Mouse (Mus musculus) heart, embryonic 14.5 days (tissue): ENCODE results near the gene Adamts7. TPM values are rescaled to one million over a fixed set of nuclear protein-coding genes. Genes with fewer than 3 reads are reported as not detected.

Source experiments
- ATAC-seq: fragments of 200-750 bp; cut with Nextera tagmentation; 2 replicates; pipeline ENCODE4 v1.8.0; 2017; ENCODE audit warnings: low read depth, moderate TSS enrichment; ENCODE audit not compliant: insufficient number of reproducible peaks, insufficient read depth, low FRiP score
- H3K27ac ChIP-seq, 2 experiments: fragments of 200-500 bp in 1 of 2; fragments of 300-500 bp in 1 of 2; sonication (generic) in 1 of 2; replicated peaks in 1 of 2; 2 replicates each; pipeline ENCODE4 v1.5.1; 2012 to 2014; ENCODE audit warnings: low read depth in 2 of 2, low read length in 2 of 2, control low read depth in 1 of 2, mild to moderate bottlenecking in 1 of 2, mixed read lengths in 1 of 2; ENCODE audit not compliant: control insufficient read depth in 1 of 2, insufficient read depth in 1 of 2
- H3K27me3 ChIP-seq: fragments of 300-500 bp; sonication (generic); 2 replicates; pipeline ENCODE4 v1.6.1; 2014; ENCODE audit warnings: mild to moderate bottlenecking, low read length, control low read depth; ENCODE audit not compliant: control insufficient read depth, insufficient read depth
- H3K36me3 ChIP-seq: fragments of 300-500 bp; sonication (generic); 2 replicates; pipeline ENCODE4 v1.6.1; 2014; ENCODE audit warnings: mild to moderate bottlenecking, control low read depth, low read length, mixed read lengths; ENCODE audit not compliant: control insufficient read depth, insufficient read depth
- H3K4me1 ChIP-seq, 2 experiments: fragments of 200-500 bp in 1 of 2; fragments of 300-500 bp in 1 of 2; sonication (generic) in 1 of 2; 2 replicates each; pipeline ENCODE4 v1.6.1; 2012 to 2014; ENCODE audit warnings: low read length in 2 of 2, control low read depth in 1 of 2, mixed read lengths in 1 of 2; ENCODE audit not compliant: control insufficient read depth in 2 of 2, insufficient read depth in 2 of 2
- H3K4me2 ChIP-seq: fragments of 300-500 bp; sonication (generic); 2 replicates; pipeline ENCODE4 v1.6.1; 2014; ENCODE audit warnings: mild to moderate bottlenecking, low read length
- H3K4me3 ChIP-seq, 2 experiments: fragments of 200-500 bp in 1 of 2; fragments of 300-500 bp in 1 of 2; sonication (generic) in 1 of 2; 2 replicates each; pipeline ENCODE4 v1.5.1; 2012 to 2014; ENCODE audit warnings: low read length in 2 of 2, mild to moderate bottlenecking in 2 of 2, control low read depth in 1 of 2, low read depth in 1 of 2, moderate library complexity in 1 of 2; ENCODE audit not compliant: control insufficient read depth in 1 of 2, insufficient read depth in 1 of 2
- H3K9ac ChIP-seq: fragments of 300-500 bp; sonication (generic); 2 replicates; pipeline ENCODE4 v1.6.1; 2014; ENCODE audit warnings: mild to moderate bottlenecking, low read length
- H3K9me3 ChIP-seq: fragments of 300-500 bp; sonication (generic); 2 replicates; pipeline ENCODE4 v1.6.1; 2016; ENCODE audit warnings: low read length, control low read depth; ENCODE audit not compliant: control insufficient read depth
- WGBS: fragments of 180-500 bp; shearing (Covaris S2); extraction: QIAGEN DNeasy Blood & Tissue Kit; methylation state at CpG from one replicate; pipeline ENCODE4 v1.1.7; 2014; 5-methylcytosine and 5-hydroxymethylcytosine counted together
- polyA plus RNA-seq: library from polyadenylated mRNA; unstranded; fragments of >200 nt; fragmentation: Nextera tagmentation; extraction: Ambion mirVana; gene quantifications from 2 replicates; pipeline ENCODE4 v1.2.1, GENCODE M21; 2014

Gene Adamts7
- polyA plus RNA-seq, result 6.9 and 8.8 TPM in 2 replicates

DNA sequence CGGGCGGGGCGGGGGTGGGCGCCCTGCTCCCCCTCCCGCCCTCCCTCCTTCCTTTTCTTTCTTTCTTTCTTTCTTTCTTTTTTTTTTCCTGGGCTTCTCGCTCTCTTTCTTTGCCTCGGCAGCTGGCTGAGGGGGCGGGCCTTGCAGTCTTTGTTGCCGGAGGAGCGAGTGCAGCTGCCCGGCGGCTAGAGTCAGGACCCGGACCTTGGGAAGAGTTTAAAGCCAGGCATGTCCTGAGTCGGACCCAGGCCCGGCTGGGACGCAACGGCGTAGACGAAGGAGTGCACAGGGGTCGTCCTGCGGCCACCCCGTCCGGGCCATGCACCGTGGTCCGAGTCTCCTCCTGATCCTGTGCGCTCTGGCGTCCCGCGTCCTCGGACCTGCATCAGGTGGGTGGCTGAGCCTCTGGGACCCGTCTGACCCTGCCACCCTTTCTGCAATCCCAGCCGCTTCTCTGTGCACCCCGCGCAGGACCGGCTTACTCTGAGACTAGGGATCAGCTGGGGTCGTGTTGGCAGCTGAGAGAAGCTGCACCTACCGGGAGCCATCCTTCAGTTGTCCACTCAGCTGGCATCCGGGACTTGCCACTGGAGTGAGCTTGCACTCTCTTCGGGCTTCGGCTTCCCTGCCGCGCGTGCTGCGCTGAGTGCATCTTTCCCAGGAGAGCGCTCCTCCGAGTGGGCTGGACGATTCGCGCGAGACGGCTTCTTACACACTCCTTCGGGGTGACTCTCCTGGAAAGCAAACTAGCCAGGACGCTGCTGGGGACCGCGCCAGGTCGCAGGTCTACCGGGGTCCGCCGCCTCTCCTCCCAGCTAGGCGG lies at the start of gene Adamts7:
Gene Adamts7 (plus strand): TSS at position 144 of the 823 bp plus-strand sequence.
- WGBS, result 1% methylated on average over 46 of the region's 60 CpGs
- Histone ChIP-seq H3K4me2 (peak within 1 kb of the TSS; percentile 96), H3K9me3 (no peaks in the 10 kb centered on the region), H3K27ac (peak within 1 kb of the TSS in 1 of 2 experiments; percentile 45; a peak in 2 of 4 replicates), H3K36me3 (no peaks in the 10 kb centered on the region), H3K4me1 (peaks cover 6 to 15% of the 10 kb centered on the region in 2 experiments; a peak in 2 of 4 replicates), H3K9ac (peak within 1 kb of the TSS; percentile 82), H3K4me3 (peak within 1 kb of the TSS; percentile 61 to 82), H3K27me3 (no peaks in the 10 kb centered on the region)
- ATAC-seq, result peak; percentile 45

DNA sequence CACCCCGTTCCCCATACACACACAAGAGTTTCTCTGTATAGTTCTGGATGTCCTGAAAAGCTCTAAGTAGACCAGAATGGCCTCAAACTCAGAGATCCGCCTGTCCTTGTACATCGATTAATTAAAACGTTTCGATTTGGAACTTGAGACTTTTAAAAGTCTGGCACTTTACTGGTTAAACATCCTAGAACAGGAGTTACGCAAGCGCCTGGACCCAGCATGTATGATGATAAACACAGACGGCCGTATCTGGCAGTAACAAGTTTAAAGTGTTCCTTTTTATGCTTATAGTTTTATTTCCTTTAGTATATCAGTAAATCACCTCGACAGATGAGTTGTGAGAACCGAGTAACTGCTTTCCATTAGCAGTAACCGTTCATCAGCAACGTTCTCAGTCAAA lies 49.7 kb upstream of the Adamts7 start:
- ATAC-seq, result no peak
- Histone ChIP-seq H3K27me3 (0 out of 2 replicates have a peak, but pooled peaks cover under 1% of the 10 kb centered on the region), H3K4me3 (peak overlapping the region; percentile 89 to 97), H3K9ac (peak overlapping the region; percentile 98), H3K36me3 (peaks cover 16% of the 10 kb centered on the region), H3K9me3 (no peaks in the 10 kb centered on the region), H3K4me2 (peak overlapping the region; percentile 75), H3K27ac (peak overlapping the region; percentile 94 to 100), H3K4me1 (peaks cover 0 to 24% of the 10 kb centered on the region in 2 experiments; a peak in 2 of 4 replicates)
- under 1% methylated on average over 13 of the region's 13 CpGs for WGBS

DNA sequence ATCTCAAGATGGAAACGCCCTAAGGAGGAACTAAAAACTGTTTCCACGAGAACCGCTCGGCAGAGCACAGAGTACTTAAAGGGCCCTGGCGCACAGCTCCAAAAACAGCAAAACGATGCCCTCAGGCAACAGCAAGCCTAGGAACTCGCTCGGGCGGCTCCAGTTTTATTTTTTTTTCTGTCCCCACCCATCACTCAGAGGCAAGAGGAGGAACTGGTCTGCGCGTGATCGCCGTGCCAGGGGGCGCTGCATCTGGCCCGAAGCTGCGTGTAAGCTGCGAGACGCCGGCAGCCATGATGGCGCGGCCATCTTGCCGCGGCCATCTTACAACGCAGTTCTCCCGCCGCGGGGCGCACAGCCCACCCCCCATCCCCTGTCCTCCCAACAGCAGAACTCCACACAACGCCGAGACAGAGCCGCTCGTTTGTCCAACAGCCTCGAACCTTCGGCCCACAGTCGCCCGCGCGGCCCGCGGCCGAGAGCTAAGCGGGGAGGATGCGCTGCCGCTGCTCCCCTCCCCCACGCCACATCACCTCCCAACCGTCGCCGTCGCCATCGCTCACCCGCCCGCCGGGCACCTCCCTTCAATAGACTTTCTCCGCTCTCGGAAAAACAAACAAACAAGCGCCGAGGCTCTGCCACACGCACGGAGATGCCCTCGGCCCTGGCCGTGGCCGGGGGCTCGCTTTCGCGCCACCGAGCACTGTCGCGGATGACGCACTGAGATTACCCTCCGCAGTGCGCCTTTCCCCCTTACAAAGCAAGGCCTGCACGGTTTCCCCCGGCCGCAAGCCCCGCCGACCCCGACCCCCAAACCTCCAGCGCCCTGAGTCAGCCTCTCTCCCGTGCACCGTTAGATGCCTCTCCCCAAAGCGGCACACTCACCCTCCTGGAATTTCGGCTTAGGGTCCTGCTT lies 49.0 kb upstream of the Adamts7 start:
- Histone ChIP-seq H3K27me3 (0 out of 2 replicates have a peak, but pooled peaks cover 3% of the 10 kb centered on the region), H3K4me1 (peaks cover 0 to 24% of the 10 kb centered on the region in 2 experiments; a peak in 2 of 4 replicates), H3K4me3 (peak overlapping the region; percentile 89 to 97), H3K4me2 (peak overlapping the region; percentile 75), H3K27ac (peak overlapping the region; percentile 94 to 100), H3K9me3 (no peaks in the 10 kb centered on the region), H3K9ac (peak overlapping the region; percentile 98), H3K36me3 (peaks cover 8% of the 10 kb centered on the region)
- peak; percentile 77 for ATAC-seq
- under 1% methylated on average over 75 of the region's 82 CpGs for WGBS

DNA sequence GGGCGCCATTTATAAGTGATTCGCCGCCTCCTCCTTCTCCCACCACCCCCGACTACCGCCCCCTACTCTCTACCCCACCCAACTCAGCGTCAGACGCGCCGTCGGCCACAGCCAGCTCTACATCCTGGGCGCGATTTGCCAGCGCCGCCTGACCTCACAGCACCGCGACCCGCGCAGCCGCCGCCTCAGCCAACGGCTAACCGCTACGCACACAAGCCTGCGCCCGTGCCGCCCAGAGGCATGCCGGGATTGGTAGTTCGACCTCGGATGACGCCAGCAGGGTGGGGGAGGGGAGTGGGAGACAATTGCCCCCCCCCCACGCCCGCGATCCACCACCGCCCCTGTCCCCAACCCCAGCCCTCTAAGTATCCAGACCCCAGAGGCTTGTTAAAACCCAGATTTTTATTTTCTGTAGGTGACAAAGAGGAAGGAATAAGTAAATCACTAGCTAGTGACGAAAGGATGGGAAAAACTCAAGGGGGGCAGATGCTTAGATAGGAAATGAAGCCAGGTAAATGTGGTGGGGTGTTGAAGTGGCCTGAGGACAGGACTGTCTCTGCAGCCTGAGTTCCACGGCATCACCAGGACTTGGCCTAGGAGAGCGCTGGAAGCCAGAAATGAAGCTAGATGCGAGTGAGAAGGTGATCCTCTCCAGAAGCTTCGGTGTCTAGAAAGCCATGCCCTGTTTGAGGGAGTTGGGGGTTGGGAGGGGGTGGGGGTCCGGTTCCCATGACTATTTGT lies 48.1 kb upstream of the Adamts7 start, which contains the start of gene Morf4l1:
Gene Morf4l1 (minus strand): TSS at position 208 of the 741 bp plus-strand sequence.
- Histone ChIP-seq H3K9ac (peak within 1 kb of the TSS; percentile 98), H3K4me2 (peak within 1 kb of the TSS; percentile 77), H3K27ac (peak within 1 kb of the TSS; percentile 94 to 100), H3K4me3 (peak within 1 kb of the TSS; percentile 89 to 97), H3K9me3 (no peaks in the 10 kb centered on the region), H3K27me3 (0 out of 2 replicates have a peak, but pooled peaks cover 3% of the 10 kb centered on the region), H3K36me3 (no peaks in the 10 kb centered on the region; the same call in 1 of the 2 replicates), H3K4me1 (peaks cover 0 to 19% of the 10 kb centered on the region in 2 experiments; a peak in 2 of 4 replicates)
- ATAC-seq, result peak; percentile 98
- WGBS, result 1% methylated on average over 33 of the region's 40 CpGs

DNA sequence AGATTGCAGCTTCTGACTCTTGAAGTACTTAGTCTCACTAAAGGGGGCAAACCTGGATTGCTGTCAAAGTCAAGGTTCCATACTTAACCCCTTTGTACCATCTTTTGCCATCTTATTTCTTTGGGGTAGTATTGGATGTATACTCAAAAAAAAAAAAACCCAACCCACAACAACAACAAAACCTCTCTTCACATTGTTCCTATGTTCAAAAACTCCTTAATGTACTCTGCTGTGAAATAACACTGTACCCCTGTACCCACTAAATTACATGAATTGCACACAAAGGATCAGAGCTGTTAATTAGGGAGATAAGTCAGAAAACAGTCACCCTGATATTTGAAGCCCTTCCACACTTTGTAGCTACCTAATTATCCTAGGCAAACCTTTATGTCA lies 47.6 kb upstream of the Adamts7 start:
- H3K27ac ChIP-seq, result no peak overlapping the region
- H3K27me3 ChIP-seq, result 0 out of 2 replicates have a peak, but pooled peaks cover 3% of the 10 kb centered on the region
- no peaks in the 10 kb centered on the region for H3K9me3 ChIP-seq
- ATAC-seq, result no peak
- H3K4me2 ChIP-seq, result peak overlapping the region; percentile 77
- H3K9ac ChIP-seq, result peak overlapping the region; percentile 74
- peaks cover 0 to 16% of the 10 kb centered on the region in 2 experiments; a peak in 2 of 4 replicates for H3K4me1 ChIP-seq
- H3K36me3 ChIP-seq, result no peaks in the 10 kb centered on the region
- H3K4me3 ChIP-seq, result peak overlapping the region; percentile 38 to 97

DNA sequence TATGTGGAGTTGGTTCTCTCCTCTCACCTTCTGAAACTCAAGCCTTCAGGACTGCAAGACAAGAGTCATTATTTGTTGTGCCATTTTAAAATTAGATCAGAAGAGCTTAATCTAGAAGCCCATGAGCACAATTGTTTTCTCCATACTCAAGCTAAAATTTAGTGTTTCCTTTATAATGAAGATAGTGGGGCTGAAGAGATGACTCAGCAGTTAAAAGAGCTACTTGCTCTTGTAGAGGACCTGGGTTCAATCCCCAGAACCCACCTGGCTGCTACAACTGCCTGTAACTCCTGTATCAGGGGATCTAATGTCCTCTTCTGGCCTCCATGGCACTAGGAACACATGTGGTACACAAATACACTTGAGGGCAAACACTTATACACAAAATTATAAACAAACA lies 45.6 kb upstream of the Adamts7 start:
- no peak overlapping the region for H3K27ac ChIP-seq
- H3K4me2 ChIP-seq, result no peak overlapping the region
- ATAC-seq, result no peak
- H3K36me3 ChIP-seq, result no peaks in the 10 kb centered on the region
- no peak overlapping the region for H3K9ac ChIP-seq
- no peak overlapping the region for H3K4me3 ChIP-seq
- no peaks in the 10 kb centered on the region for H3K9me3 ChIP-seq
- peaks cover 0 to 10% of the 10 kb centered on the region in 2 experiments; a peak in 2 of 4 replicates for H3K4me1 ChIP-seq
- 0 out of 2 replicates have a peak, but pooled peaks cover 3% of the 10 kb centered on the region for H3K27me3 ChIP-seq
